Mouse (Mus musculus) frontal cortex, adult 2 months (tissue): ENCODE measurements around the gene Mical1. TPM values are rescaled to one million over a fixed set of nuclear protein-coding genes. Genes with fewer than 3 reads are reported as not detected.
A peak's percentile ranks its signal among the peaks of the same experiment; 100 is the strongest.

ENCODE experiments used
- DNase-seq, 2 experiments: peaks; one replicate each; pipeline ENCODE4 v3.0.0; 2022; ENCODE audit warnings: low spot score in 1 of 2; ENCODE audit errors: extremely low spot score in 1 of 2
- polyA plus RNA-seq: library from polyadenylated mRNA; depleted of rRNA; stranded (reverse); fragments of >200 nt; gene quantifications from 2 replicates; pipeline ENCODE4 v1.2.3, GENCODE M21; 2012; rRNA removed

Gene Mical1
- polyA plus RNA-seq, 1 experiment: 18.1 TPM

DNA sequence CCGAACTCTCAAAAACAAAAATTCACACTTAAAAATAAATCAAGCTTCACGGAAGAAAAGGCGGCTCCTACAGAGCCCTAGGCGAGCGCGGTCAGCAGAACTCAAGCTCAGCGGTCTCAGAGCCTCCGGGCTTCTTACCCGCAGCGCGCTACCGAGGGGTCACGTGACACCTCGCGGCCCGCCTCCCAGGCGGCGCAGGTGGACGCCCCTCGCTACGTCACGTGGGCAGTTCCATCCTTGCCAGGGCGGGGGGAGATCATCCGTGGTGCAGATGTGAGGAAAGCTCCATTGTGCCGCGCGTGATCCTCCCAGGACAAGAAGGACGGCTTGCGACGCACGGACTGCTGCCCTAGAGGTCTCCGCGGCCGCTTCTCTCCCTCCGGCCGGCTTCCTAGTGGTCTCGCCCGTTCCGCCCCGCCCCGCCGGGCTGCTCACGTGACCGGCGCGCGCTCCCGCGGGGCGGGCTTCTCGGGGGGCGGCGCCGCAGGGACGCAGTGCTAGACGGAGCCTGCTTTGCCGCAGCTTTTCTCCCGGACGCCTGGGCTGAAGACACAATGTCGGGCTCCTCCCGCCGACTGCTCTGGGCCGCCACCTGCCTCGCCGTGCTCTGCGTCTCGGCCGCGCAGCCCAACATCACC, 43.0 kb downstream of the Mical1 start, which contains the start of gene Cd164:
Cd164 (plus strand) TSS at position 434 of the 638 bp plus-strand sequence.
- peak; percentile 76 to 90 for DNase-seq

DNA sequence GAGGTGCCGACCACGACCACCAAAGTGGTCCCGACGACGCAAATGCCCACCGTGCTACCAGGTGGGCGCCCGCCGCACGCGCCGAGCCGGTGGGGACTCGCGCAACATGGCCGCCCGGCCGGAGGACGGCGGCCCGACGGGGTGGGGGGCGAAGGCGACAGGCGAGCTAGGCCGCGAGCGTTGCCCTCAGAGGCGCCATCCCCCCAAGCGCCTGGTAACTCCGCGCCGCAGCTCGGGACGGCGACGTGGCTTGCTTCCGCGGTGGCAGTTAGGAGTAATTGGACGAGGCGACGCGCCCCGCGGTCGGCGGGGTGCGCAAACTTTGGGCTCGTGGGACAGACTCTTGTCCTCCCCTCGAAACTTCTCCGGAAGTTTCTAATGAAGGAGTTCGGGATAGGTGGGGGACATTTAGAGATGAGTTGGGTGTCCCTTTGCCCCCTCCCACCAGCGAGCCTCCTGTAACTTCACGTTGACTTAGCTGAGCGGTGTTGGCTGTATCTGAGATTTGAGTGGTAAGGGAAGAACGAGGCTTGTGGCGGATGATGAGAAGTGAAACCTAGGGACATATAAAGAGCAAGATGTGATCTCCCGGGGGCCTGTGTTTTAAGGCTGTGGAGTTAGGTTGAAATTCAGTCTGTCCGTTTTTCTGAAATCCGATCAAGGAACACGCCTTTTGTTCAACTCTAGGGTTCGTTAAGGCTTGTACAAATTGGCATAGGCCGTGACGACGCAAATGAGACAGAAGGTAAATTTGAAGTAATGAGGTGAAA, 43.7 kb downstream of the Mical1 start:
- DNase-seq: peak in 1 of 2 experiments; percentile 40

DNA sequence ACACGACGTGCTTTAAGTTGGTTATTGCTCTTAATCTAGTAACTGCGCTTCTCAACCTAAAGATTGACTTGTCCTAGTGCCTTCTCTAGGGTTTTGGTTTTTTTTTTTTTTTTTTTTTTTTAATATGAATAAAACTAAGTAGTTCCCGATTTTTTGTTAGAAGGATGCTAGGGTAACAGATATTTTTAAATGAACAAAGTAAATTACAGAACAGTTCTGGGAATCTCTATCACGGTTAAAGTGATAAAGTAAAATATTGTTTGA, 44.2 kb downstream of the Mical1 start:
- no peak for DNase-seq

DNA sequence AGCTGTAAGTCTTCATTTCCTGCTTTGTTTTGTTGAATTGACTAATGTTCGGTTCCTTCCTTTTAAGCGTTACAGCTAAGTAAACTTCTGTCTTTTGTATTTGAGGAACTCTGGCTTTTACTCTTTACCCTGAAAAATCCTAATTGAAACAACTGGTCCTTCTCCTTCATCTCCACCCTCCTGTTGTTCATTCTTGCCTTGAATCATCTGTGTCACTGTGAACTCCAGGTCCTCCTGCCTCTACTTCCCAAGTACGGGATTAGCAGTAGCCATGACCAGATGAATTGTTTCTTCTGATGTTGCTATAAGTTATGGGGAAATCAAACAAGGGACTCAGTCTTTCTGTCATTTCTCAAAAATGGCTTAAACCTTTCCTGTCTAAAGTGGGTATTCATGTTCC, 47.3 kb downstream of the Mical1 start:
- no peak for DNase-seq

DNA sequence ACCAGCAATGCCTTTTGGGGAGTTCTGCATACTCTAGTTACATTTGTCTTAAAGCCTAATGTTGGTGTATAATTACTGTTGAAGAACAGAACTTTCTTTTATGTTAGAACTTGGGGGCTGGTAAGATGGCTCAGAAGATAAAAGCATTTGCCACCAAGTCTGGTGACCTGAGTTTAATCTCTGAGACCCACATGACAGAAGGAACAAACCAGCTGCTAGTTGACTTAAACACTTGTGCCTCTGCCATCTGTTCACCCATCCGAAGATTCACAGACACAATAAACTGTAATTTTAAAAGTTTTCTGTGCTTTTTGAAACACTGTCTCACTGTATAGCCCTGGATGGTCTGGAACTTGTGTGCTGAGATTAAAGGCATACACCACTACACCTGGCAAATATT, 49.6 kb downstream of the Mical1 start:
- no peak for DNase-seq

DNA sequence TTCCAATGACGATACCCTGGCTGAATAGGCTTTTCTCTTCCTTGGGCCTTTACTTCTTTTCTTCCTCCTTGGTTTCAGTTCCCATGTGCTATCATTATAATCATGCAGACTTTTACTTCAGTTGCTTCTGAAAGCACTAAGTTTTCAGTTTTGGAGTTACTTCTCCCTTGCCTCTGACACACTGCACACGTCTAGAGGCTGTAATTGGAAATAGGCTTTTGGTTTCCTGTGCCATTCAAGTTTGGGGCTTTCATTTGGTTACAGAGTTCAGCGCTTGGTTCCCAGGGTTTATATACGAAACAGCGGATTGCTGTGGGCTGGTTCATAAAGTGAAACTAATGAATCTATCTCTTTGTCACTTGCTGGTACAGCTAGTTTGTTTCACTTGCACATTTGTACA, 53.9 kb downstream of the Mical1 start:
- DNase-seq: no peak

DNA sequence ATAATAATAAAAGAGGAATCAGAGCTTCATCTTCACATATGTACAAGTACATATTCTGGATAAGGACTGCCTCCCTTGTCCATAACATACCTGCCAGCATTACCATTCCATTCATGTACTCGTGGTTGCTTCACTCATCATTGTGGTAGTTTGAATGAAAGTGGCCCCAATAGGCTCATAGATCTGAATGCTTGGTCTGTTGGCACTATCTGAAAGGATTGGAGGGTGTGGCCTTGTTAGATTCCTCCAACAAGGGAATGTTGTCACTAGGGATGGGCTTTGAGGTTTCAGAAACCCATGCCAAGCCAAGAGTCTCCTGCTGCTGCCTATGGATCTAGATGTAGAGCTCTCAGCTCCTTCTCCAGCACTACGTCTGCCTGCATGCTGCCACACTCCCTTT, 59.9 kb downstream of the Mical1 start:
- no peak for DNase-seq

Other genes starting within 250 kb of the Mical1 start
- gene Fig4, start 173.1 kb upstream of the Mical1 start, polyA plus RNA-seq: 17.1 and 20.4 TPM in 2 replicates
- 0.04 and 0.06 TPM in 2 replicates for gene Ak9, start 172.3 kb upstream of the Mical1 start, polyA plus RNA-seq
- gene Zbtb24, start 25.9 kb upstream of the Mical1 start, polyA plus RNA-seq: 16.8 and 19.4 TPM in 2 replicates
- gene Smpd2, start 14.1 kb downstream of the Mical1 start, polyA plus RNA-seq: 39.7 and 41.0 TPM in 2 replicates
- 3.5 and 4.3 TPM in 2 replicates for gene Ppil6, start 14.1 kb downstream of the Mical1 start, polyA plus RNA-seq
- 57.4 and 65.6 TPM in 2 replicates for gene Cd164, start 43.1 kb downstream of the Mical1 start, polyA plus RNA-seq
- 1.3 and 1.4 TPM in 2 replicates for gene Ccdc162, start 240.3 kb downstream of the Mical1 start, polyA plus RNA-seq